Mouse (Mus musculus) monocyte, adult 59 days (primary cell): Measurements from ENCODE around the gene Tle6. TPM values are rescaled to one million over a fixed set of nuclear protein-coding genes. Genes with fewer than 3 reads are reported as not detected.

Experiments
- total RNA-seq, 2 experiments: library from RNA; stranded (reverse); gene quantifications; one replicate each; pipeline ENCODE4 v1.2.4; 2023

Gene Tle6
- 1 to 10 TPM; 1.2 to 3.4 TPM for total RNA-seq

GRCm38 (mm10) chr10:81600738-81601203 is at the start of gene Tle6:
Tle6 (minus strand) TSS chr10:81601073.

DNA sequence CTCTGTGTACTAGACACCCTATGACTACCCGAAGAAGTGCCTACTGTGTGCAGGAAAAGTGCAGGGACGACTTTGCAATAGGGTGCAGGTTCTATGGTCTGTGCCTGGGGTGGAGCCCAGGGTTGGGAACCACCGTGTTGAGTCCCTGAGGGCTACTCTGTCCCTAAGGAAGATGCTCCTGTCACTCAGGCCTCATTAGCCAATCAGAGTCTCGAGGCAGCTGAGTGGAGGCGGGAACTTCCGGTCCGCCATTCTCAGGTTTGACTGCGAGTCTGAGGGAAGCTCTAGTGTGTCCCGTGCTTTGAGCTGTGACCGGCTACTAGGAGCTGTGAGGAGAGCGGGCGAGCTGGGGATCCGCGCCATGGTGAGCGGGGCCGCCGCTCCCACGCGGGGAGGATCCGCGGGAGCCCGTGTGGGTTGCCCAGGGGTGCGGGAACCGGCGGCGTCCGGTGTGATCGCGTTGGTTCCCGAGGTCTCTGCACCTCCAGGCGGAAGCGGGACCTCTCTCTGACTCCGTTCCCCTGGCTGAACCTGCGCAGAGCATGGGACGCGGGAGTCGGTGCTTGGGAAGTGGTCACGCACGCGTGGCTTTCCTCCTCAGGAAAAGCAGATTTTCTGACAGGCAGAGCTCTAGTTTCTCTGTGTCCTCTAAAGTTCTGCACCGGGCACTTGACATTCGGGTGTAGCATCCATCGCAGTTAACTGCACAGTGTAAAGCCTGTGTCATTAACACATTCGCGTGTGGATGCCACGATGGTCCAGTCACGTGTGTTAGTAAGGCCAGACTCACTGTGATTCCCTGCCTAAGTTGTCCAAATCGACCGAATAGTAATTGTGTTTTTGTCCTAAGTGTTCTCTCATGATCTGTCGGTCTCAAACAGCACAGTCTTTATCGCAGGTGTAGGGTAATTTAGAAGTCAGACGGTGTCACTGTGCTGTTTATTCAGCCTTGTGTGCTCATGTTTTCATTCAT is 48.2 kb upstream of the Tle6 start, which contains the start of gene Gm10778:
Gene Gm10778 (plus strand): TSS at position 257 of the 973 bp plus-strand sequence.

DNA sequence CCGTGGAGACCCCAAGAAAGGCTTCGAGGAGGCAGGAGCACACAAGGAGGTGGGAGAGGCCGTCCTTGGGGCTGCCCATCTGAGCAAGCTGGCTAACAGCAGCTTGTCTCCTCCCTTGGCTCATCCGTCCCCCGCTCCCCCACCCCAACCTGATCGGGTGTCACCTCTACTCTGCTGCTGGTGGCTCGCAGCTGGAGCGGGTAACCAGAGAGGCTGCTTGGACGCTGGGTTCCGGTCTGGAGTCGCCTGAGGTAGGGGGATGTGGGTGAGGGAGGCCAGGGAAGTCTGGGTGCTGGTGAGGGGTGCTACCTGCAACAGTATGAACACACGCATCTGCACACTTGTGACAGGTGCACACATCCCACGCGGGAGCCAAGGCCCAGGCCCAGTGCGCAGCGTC is 27.5 kb upstream of the Tle6 start, which contains the start of gene Ankrd24:
Gene Ankrd24 (plus strand): TSS at position 151 of the 400 bp plus-strand sequence.

GRCm38 (mm10) chr10:81626994-81627835 is 26.3 kb upstream of the Tle6 start, which contains the start of gene Sirt6:
Sirt6 (minus strand) TSS chr10:81627797.

GRCm38 (mm10) chr10:81605974-81606751 is 5.3 kb upstream of the Tle6 start, which contains the start of gene BC025920:
BC025920 (plus strand) TSS chr10:81606270.

GRCm38 (mm10) chr10:81574081-81575056 is 26.5 kb downstream of the Tle6 start, which contains the start of gene Tle2:
Tle2 (plus strand) TSS chr10:81574561.

GRCm38 (mm10) chr10:81559163-81559626 is 41.7 kb downstream of the Tle6 start, which contains the start of gene Aes:
Aes (plus strand) TSS chr10:81559488.

GRCm38 (mm10) chr10:81545161-81545747 is 55.6 kb downstream of the Tle6 start, which contains the start of gene Gna11:
Gna11 (minus strand) TSS chr10:81545190.

Other genes starting within 250 kb of the Tle6 start
- 10 to 100 TPM; 38.4 to 44.6 TPM for gene Mfsd12, start 243.6 kb downstream of the Tle6 start, total RNA-seq
- 1 to 10 TPM; 3.5 to 3.7 TPM for gene 4930404N11Rik, start 235.3 kb downstream of the Tle6 start, total RNA-seq
- gene Fzr1, start 222.6 kb downstream of the Tle6 start, total RNA-seq, result 10 to 100 TPM; 33.5 to 38.0 TPM
- gene Dohh, start 216.6 kb downstream of the Tle6 start, total RNA-seq, result 10 to 100 TPM; 31.3 to 35.2 TPM
- 1 to 10 TPM in 1 of 2 experiments, under 1 TPM in 1; 0.97 to 1.3 TPM for gene Gm48551, start 216.6 kb downstream of the Tle6 start, total RNA-seq
- gene Gm48552, start 212.1 kb downstream of the Tle6 start, total RNA-seq, result 1 to 10 TPM; 2.3 to 3.7 TPM
- gene Smim24, start 208.0 kb downstream of the Tle6 start, total RNA-seq, result 10 to 100 TPM; 11.9 to 12.5 TPM
- gene Nfic, start 145.4 kb downstream of the Tle6 start, total RNA-seq, result 10 to 100 TPM; 71.7 to 75.6 TPM
- gene Celf5, start 118.4 kb downstream of the Tle6 start, total RNA-seq, result not detected
- 100 to 1,000 TPM; 108 to 128 TPM for gene Ncln, start 104.7 kb downstream of the Tle6 start, total RNA-seq
- gene S1pr4, start 100.9 kb downstream of the Tle6 start, total RNA-seq, result 10 to 100 TPM; 13.4 to 15.1 TPM
- 10 to 100 TPM; 20.9 to 21.4 TPM for gene Gna15, start 76.8 kb downstream of the Tle6 start, total RNA-seq
- 10 to 100 TPM; 12.5 to 13.8 TPM for gene Gna11, start 55.9 kb downstream of the Tle6 start, total RNA-seq
- gene Aes, start 41.6 kb downstream of the Tle6 start, total RNA-seq, result 100 to 1,000 TPM; 239 to 246 TPM
- 1 to 10 TPM; 3.4 to 4.2 TPM for gene Tle2, start 26.5 kb downstream of the Tle6 start, total RNA-seq
- gene BC025920, start 5.2 kb upstream of the Tle6 start, total RNA-seq, result 1 to 10 TPM in 1 of 2 experiments, under 1 TPM in 1; 0.85 to 1.0 TPM
- gene Sirt6, start 26.7 kb upstream of the Tle6 start, total RNA-seq, result 10 to 100 TPM; 13.4 to 14.7 TPM
- gene Ankrd24, start 27.5 kb upstream of the Tle6 start, total RNA-seq, result 1 to 10 TPM; 2.9 to 4.5 TPM
- 1 to 10 TPM; 1.1 TPM for gene Gm10778, start 48.0 kb upstream of the Tle6 start, total RNA-seq
- 1 to 10 TPM; 2.3 to 4.6 TPM for gene Zfp433, start 103.8 kb upstream of the Tle6 start, total RNA-seq
- 1 to 10 TPM; 1.2 to 1.7 TPM for gene Gm3055, start 170.1 kb upstream of the Tle6 start, total RNA-seq
- gene Gm4767, start 211.1 kb upstream of the Tle6 start, total RNA-seq, result 1 to 10 TPM in 1 of 2 experiments, under 1 TPM in 1; 0.73 to 1.5 TPM